Mouse (Mus musculus) neutrophil, adult 5-6 weeks (primary cell): Measurements from ENCODE around the gene Nfe2l2. TPM values are rescaled to one million over a fixed set of nuclear protein-coding genes. Genes with fewer than 3 reads are reported as not detected.

Source experiments
- ATAC-seq: fragments of 151-379, 151-347 bp; 2 replicates; pipeline ENCODE4 v1.8.0; 2017; ENCODE audit warnings: mild to moderate bottlenecking, moderate TSS enrichment; ENCODE audit not compliant: insufficient number of reproducible peaks, poor library complexity, low FRiP score, severe bottlenecking; ENCODE audit errors: extremely low read depth
- total RNA-seq: library from RNA; stranded (forward); fragments of 200-1000 nt; gene quantifications from 2 replicates; pipeline ENCODE4 v1.2.3, GENCODE M21; 2017

Gene Nfe2l2
- total RNA-seq, 1 experiment from 2014 or later: 138 TPM

GRCm38 (mm10) chr2:75632721-75633181, 71.7 kb downstream of the Nfe2l2 start:
- no peak for ATAC-seq

GRCm38 (mm10) chr2:75632043-75632442, 72.4 kb downstream of the Nfe2l2 start:
- ATAC-seq: no peak

GRCm38 (mm10) chr2:75631421-75631820, 73.0 kb downstream of the Nfe2l2 start:
- no peak for ATAC-seq

- ATAC-seq: no peak
Measured at GRCm38 (mm10) chr2:75628487-75628886, 76.0 kb downstream of the Nfe2l2 start.

- ATAC-seq: no peak
Measured at GRCm38 (mm10) chr2:75626597-75627440, 77.6 kb downstream of the Nfe2l2 start.

Other genes with a start within 250 kb of the Nfe2l2 start
- gene Hnrnpa3, start 45.4 kb downstream of the Nfe2l2 start, total RNA-seq: 190 and 208 TPM in 2 replicates
- 42.1 and 46.0 TPM in 2 replicates for gene Agps, start 127.5 kb upstream of the Nfe2l2 start, total RNA-seq
- 6.6 and 7.0 TPM in 2 replicates for gene Ttc30b, start 233.9 kb upstream of the Nfe2l2 start, total RNA-seq